Comparison of ENCODE assay signal across 28 mouse cellular contexts in the genomic region with DNA sequence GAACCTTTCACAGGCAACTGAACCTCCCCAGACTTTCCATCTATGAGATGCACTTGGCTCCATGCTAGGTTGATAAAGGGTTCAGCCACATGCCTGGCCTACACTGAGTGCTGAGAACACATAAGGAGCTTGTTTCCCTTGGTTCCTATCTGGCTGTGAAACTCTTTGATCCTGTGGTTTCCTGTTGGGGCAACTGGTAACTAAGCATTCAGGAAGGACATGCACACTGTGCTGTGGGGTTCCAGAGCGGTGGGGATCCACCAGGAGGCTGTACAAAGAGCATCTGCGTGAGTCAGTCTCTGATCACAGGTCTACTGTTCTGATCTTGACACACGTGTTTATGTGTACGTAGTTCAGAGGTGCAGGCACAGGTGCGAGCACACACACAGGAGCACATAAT. TPM values are rescaled to one million over a fixed set of nuclear protein-coding genes. Genes with fewer than 3 reads are reported as not detected.
A peak's percentile ranks its signal among the peaks of the same experiment; 100 is the strongest.
DNase-seq lines count a peak whose midpoint lies in the region; ATAC-seq lines count a peak whose summit lies in the region.
"Had no signal": no experiment of that assay in that cellular context is flagged by ENCODE, and none has a peak within 500 bp of the region (broad histone marks: within the 10 kb centered on the region; RNA-seq: fewer than 3 reads in every experiment).

No protein-coding gene starts in this region.

- no peaks in the 10 kb centered on the region for H3K27me3 ChIP-seq in lung, embryonic 15.5 days
- no peaks in the 10 kb centered on the region for H3K27me3 ChIP-seq in liver, embryonic 13.5 days
- no peaks in the 10 kb centered on the region for H3K27me3 ChIP-seq in hindbrain, embryonic 12.5 days
- H3K27me3 ChIP-seq: heart, embryonic 13.5 days had no signal

- WGBS in lung, embryonic 15.5 days, result 87% methylated on average over 5 of the region's 5 CpGs
- 35% methylated on average over 5 of the region's 5 CpGs for WGBS in liver, embryonic 13.5 days (ENCODE audit: insufficient replicate concordance)
- 93% methylated on average over 5 of the region's 5 CpGs for WGBS in hindbrain, embryonic 12.5 days

- no peak for DNase-seq in lung, postnatal 10 days
- DNase-seq in T-cell, adult 2 months (ENCODE audit: low spot score), result peak; percentile 32
- DNase-seq in liver, embryonic 13.5 days, result no peak
- DNase-seq in c-Kit-positive CD71-positive TER-119-positive erythroid progenitor cells, embryonic 14.5 days (ENCODE audit: low spot score), result no peak
- no peak for DNase-seq in adrenal gland, postnatal 4 days (ENCODE audit: low spot score in 2 of 2)
- DNase-seq: adrenal gland, postnatal 14 days; B cell, adult 2 months; cerebellum, adult 11 months; cerebellum, adult 9-11 months; gastrocnemius, postnatal 14 days; heart, adult 18-20 months; heart, postnatal 4 days; kidney, postnatal 36 days; layer of hippocampus, adult 9-11 months; lung, adult 2 months; midbrain, embryonic 14.5 days; right cerebral cortex, postnatal 4 days; thymus, postnatal 36 days had no signal

- H3K4me3 ChIP-seq in lung, embryonic 15.5 days, result no peak overlapping the region
- H3K4me3 ChIP-seq in liver, embryonic 13.5 days (replicated peaks), result no peak overlapping the region
- H3K4me3 ChIP-seq in hindbrain, embryonic 12.5 days, result no peak overlapping the region
- H3K4me3 ChIP-seq: embryonic facial prominence, embryonic 10.5 days; heart, embryonic 13.5 days; myocyte had no signal

- no peak overlapping the region for H3K27ac ChIP-seq in lung, embryonic 15.5 days
- 0 out of 2 replicates have a peak overlapping the region, but pooled peaks have one; percentile 12 for H3K27ac ChIP-seq in liver, embryonic 13.5 days
- no peak overlapping the region for H3K27ac ChIP-seq in hindbrain, embryonic 12.5 days
- H3K27ac ChIP-seq: embryonic facial prominence, embryonic 10.5 days; heart, embryonic 13.5 days; macrophage had no signal

- no peaks in the 10 kb centered on the region for H3K9me3 ChIP-seq in lung, embryonic 15.5 days
- no peaks in the 10 kb centered on the region for H3K9me3 ChIP-seq in liver, embryonic 13.5 days (replicated peaks)
- no peaks in the 10 kb centered on the region for H3K9me3 ChIP-seq in hindbrain, embryonic 12.5 days (replicated peaks)
- H3K9me3 ChIP-seq: embryonic facial prominence, embryonic 10.5 days; heart, embryonic 13.5 days had no signal

- H3K9ac ChIP-seq in lung, embryonic 15.5 days, result no peak overlapping the region
- no peak overlapping the region for H3K9ac ChIP-seq in liver, embryonic 13.5 days
- no peak overlapping the region for H3K9ac ChIP-seq in hindbrain, embryonic 12.5 days
- H3K9ac ChIP-seq: heart, embryonic 13.5 days had no signal

- ATAC-seq in lung, embryonic 15.5 days (ENCODE audit: borderline replicate concordance, extremely low read depth, low FRiP score, low TSS enrichment), result 0 out of 2 replicates have a peak, but pooled peaks have one; percentile 23
- peak; percentile 13 for ATAC-seq in liver, embryonic 13.5 days (ENCODE audit: low read depth)
- ATAC-seq in megakaryocyte-erythroid progenitor cell, adult 5-6 weeks (replicated peaks; ENCODE audit: low FRiP score, low TSS enrichment, poor library complexity, severe bottlenecking), result peak; percentile 12; the same call in 1 of the 2 replicates
- no peak for ATAC-seq in hindbrain, embryonic 12.5 days (ENCODE audit: low FRiP score)
- ATAC-seq: forebrain, embryonic 16.5 days; hindbrain, embryonic 16.5 days; intestine, embryonic 16.5 days had no signal

- no peaks in the 10 kb centered on the region for H3K4me1 ChIP-seq in lung, embryonic 15.5 days
- H3K4me1 ChIP-seq in liver, embryonic 13.5 days (replicated peaks), result peaks cover 52% of the 10 kb centered on the region
- H3K4me1 ChIP-seq in hindbrain, embryonic 12.5 days, result no peaks in the 10 kb centered on the region
- H3K4me1 ChIP-seq: embryonic facial prominence, embryonic 10.5 days; heart, embryonic 13.5 days had no signal

- H3K36me3 ChIP-seq in lung, embryonic 15.5 days, result peaks cover 32% of the 10 kb centered on the region
- H3K36me3 ChIP-seq in liver, embryonic 13.5 days, result peaks cover 35% of the 10 kb centered on the region
- peaks cover 59% of the 10 kb centered on the region for H3K36me3 ChIP-seq in hindbrain, embryonic 12.5 days

- H3K4me2 ChIP-seq in lung, embryonic 15.5 days, result no peak overlapping the region
- no peak overlapping the region for H3K4me2 ChIP-seq in liver, embryonic 13.5 days
- no peak overlapping the region for H3K4me2 ChIP-seq in hindbrain, embryonic 12.5 days (replicated peaks)
- H3K4me2 ChIP-seq: heart, embryonic 13.5 days had no signal

RNA-seq across cellular contexts. Expression of a gene that starts 11.8 kb away (rescaled TPM):
- 6.5 and 8.1 TPM in 2 replicates for polyA plus RNA-seq in lung, embryonic 15.5 days (2015; fragmentation: Nextera tagmentation; extraction: Ambion mirVana)
- polyA plus RNA-seq in liver, embryonic 13.5 days (2015; fragmentation: Nextera tagmentation; extraction: Ambion mirVana), result 2.2 and 2.6 TPM in 2 replicates
- 33.7 and 37.8 TPM in 2 replicates for total RNA-seq in megakaryocyte-erythroid progenitor cell, adult 5-6 weeks (2014; fragmentation: Nextera tagmentation)
- 7.5 and 8.3 TPM in 2 replicates for total RNA-seq in megakaryocyte-erythroid progenitor cell, adult 5-6 weeks (2017)
- 11.8 and 12.6 TPM in 2 replicates for polyA plus RNA-seq in hindbrain, embryonic 12.5 days (2016; fragmentation: Nextera tagmentation; extraction: Ambion mirVana)
- 10 to 100 TPM; 55.4 to 56.2 TPM for total RNA-seq in adrenal gland, postnatal 4 days (2021)

RNA-seq across cellular contexts. Expression of a gene that starts 19.1 kb away (rescaled TPM):
- 31.4 and 32.5 TPM in 2 replicates for polyA plus RNA-seq in lung, embryonic 15.5 days (2015; fragmentation: Nextera tagmentation; extraction: Ambion mirVana)
- 22.8 and 23.9 TPM in 2 replicates for polyA plus RNA-seq in liver, embryonic 13.5 days (2015; fragmentation: Nextera tagmentation; extraction: Ambion mirVana)
- 9.6 and 25.4 TPM in 2 replicates for total RNA-seq in megakaryocyte-erythroid progenitor cell, adult 5-6 weeks (2014; fragmentation: Nextera tagmentation)
- total RNA-seq in megakaryocyte-erythroid progenitor cell, adult 5-6 weeks (2017), result 2.9 and 6.5 TPM in 2 replicates
- polyA plus RNA-seq in hindbrain, embryonic 12.5 days (2016; fragmentation: Nextera tagmentation; extraction: Ambion mirVana), result 23.7 and 25.5 TPM in 2 replicates
- total RNA-seq in adrenal gland, postnatal 4 days (2021), result 10 to 100 TPM; 17.5 to 18.5 TPM

RNA-seq across cellular contexts. Expression of a gene that starts 21.0 kb away (rescaled TPM):
- 8.3 and 9.5 TPM in 2 replicates for polyA plus RNA-seq in lung, embryonic 15.5 days (2015; fragmentation: Nextera tagmentation; extraction: Ambion mirVana)
- 2.8 and 3.7 TPM in 2 replicates for polyA plus RNA-seq in liver, embryonic 13.5 days (2015; fragmentation: Nextera tagmentation; extraction: Ambion mirVana)
- total RNA-seq in megakaryocyte-erythroid progenitor cell, adult 5-6 weeks (2014; fragmentation: Nextera tagmentation), result 39.9 and 48.0 TPM in 2 replicates
- 22.5 and 36.4 TPM in 2 replicates for total RNA-seq in megakaryocyte-erythroid progenitor cell, adult 5-6 weeks (2017)
- 10.3 and 10.6 TPM in 2 replicates for polyA plus RNA-seq in hindbrain, embryonic 12.5 days (2016; fragmentation: Nextera tagmentation; extraction: Ambion mirVana)
- 10 to 100 TPM; 66.6 to 68.6 TPM for total RNA-seq in adrenal gland, postnatal 4 days (2021)

RNA-seq across cellular contexts. Expression of a gene that starts 35.1 kb away (rescaled TPM):
- polyA plus RNA-seq in lung, embryonic 15.5 days (2015; fragmentation: Nextera tagmentation; extraction: Ambion mirVana), result 13.2 and 14.7 TPM in 2 replicates
- polyA plus RNA-seq in liver, embryonic 13.5 days (2015; fragmentation: Nextera tagmentation; extraction: Ambion mirVana), result 3.1 and 3.2 TPM in 2 replicates
- total RNA-seq in megakaryocyte-erythroid progenitor cell, adult 5-6 weeks (2014; fragmentation: Nextera tagmentation), result 6.9 and 11.7 TPM in 2 replicates
- 2.4 and 3.9 TPM in 2 replicates for total RNA-seq in megakaryocyte-erythroid progenitor cell, adult 5-6 weeks (2017)
- polyA plus RNA-seq in hindbrain, embryonic 12.5 days (2016; fragmentation: Nextera tagmentation; extraction: Ambion mirVana), result 7.0 and 7.2 TPM in 2 replicates
- total RNA-seq in adrenal gland, postnatal 4 days (2021), result 10 to 100 TPM; 11.4 to 12.4 TPM

RNA-seq across cellular contexts. Expression of a gene that starts 55.4 kb away (rescaled TPM):
- polyA plus RNA-seq in lung, embryonic 15.5 days (2015; fragmentation: Nextera tagmentation; extraction: Ambion mirVana), result 449 and 465 TPM in 2 replicates
- 317 and 337 TPM in 2 replicates for polyA plus RNA-seq in liver, embryonic 13.5 days (2015; fragmentation: Nextera tagmentation; extraction: Ambion mirVana)
- total RNA-seq in megakaryocyte-erythroid progenitor cell, adult 5-6 weeks (2014; fragmentation: Nextera tagmentation), result 403 and 560 TPM in 2 replicates
- total RNA-seq in megakaryocyte-erythroid progenitor cell, adult 5-6 weeks (2017), result 1,507 and 2,355 TPM in 2 replicates
- polyA plus RNA-seq in hindbrain, embryonic 12.5 days (2016; fragmentation: Nextera tagmentation; extraction: Ambion mirVana), result 558 and 568 TPM in 2 replicates
- 100 to 1,000 TPM; 326 to 328 TPM for total RNA-seq in adrenal gland, postnatal 4 days (2021)
